Mouse (Mus musculus): Measurements from ENCODE around the gene Bmp2. TPM values are rescaled to one million over a fixed set of nuclear protein-coding genes. Genes with fewer than 3 reads are reported as not detected.

The Bmp2 gene
- 2.4 and 5.8 TPM in 2 replicates for polyA plus RNA-seq (2012; rRNA removed; ENCODE audit: low replicate concordance)

GRCm38 (mm10) chr2:133552031-133552841 lies at the start of gene Bmp2:
TSS of gene Bmp2 (plus strand) at chr2:133552159.

All from mammary gland, adult 2 months (tissue).